Mouse (Mus musculus): ENCODE measurements around the gene Ablim1.

GRCm38 (mm10) chr19:57100753-57101446 lies 213.8 kb downstream of the Ablim1 start:
- no peak for TF ChIP-seq CTCF (IDR thresholded peaks at IDR 0.05; ENCODE audit: borderline replicate concordance, control insufficient read depth, extremely low read depth, insufficient read depth, low read length, poor library complexity)
- no peak for TF ChIP-seq POLR2A (IDR thresholded peaks at IDR 0.05; ENCODE audit: control insufficient read depth, extremely low read depth, insufficient read depth, low read length, poor library complexity)

Data from thymus, adult 2 months (tissue).